Mouse (Mus musculus): ENCODE results near the gene Abcd3. TPM values are rescaled to one million over a fixed set of nuclear protein-coding genes. Genes with fewer than 3 reads are reported as not detected.

Gene Abcd3
- total and polyA plus RNA-seq, 3 experiments: 14.8 to 61.4 (median 29.9) TPM

GRCm38 (mm10) chr3:121834250-121834649, 19.1 kb upstream of the Abcd3 start:
- TF ChIP-seq GATA1 (IDR thresholded peaks at IDR 0.05; ENCODE audit: low read depth, low read length): no peak
- no peak for TF ChIP-seq MYC (IDR thresholded peaks at IDR 0.05; ENCODE audit: low read depth, low read length)
- no peak for TF ChIP-seq GABPA (IDR thresholded peaks at IDR 0.05; ENCODE audit: low read depth, low read length)
- no peak for TF ChIP-seq MYB (IDR thresholded peaks at IDR 0.05; ENCODE audit: low read depth, low read length)
- no peak for TF ChIP-seq JUND (IDR thresholded peaks at IDR 0.05; ENCODE audit: low read depth, low read length)
- no peak for TF ChIP-seq SMC3 (IDR thresholded peaks at IDR 0.05; ENCODE audit: low read depth, low read length)
- TF ChIP-seq ELF1 (IDR thresholded peaks at IDR 0.05; ENCODE audit: low read depth, low read length): no peak
- no peak for TF ChIP-seq ZNF384 (IDR thresholded peaks at IDR 0.05; ENCODE audit: low read depth, low read length)
- TF ChIP-seq UBTF (IDR thresholded peaks at IDR 0.05; ENCODE audit: borderline replicate concordance, insufficient read depth, low read depth, low read length): no peak
- no peak for TF ChIP-seq ZMIZ1 (IDR thresholded peaks at IDR 0.05; ENCODE audit: low read depth, low read length)
- no peak overlapping the region for H3K9ac ChIP-seq (ENCODE audit: control insufficient read depth, low read depth, low read length, poor library complexity, severe bottlenecking)
- H3K9me3 ChIP-seq (replicated peaks; ENCODE audit: insufficient read depth, low read length): no peaks in the 10 kb centered on the region
- no peak for DNase-seq (ENCODE audit: low read depth, low spot score)
- H3K36me3 ChIP-seq (ENCODE audit: control insufficient read depth in 1 of 2, insufficient read depth in 2 of 2, low read length in 2 of 2): no peaks in the 10 kb centered on the region
- no peak overlapping the region for H3K27ac ChIP-seq (ENCODE audit: control insufficient read depth, low read depth, low read length)
- no peaks in the 10 kb centered on the region for H3K27me3 ChIP-seq (ENCODE audit: control insufficient read depth in 1 of 2, insufficient read depth in 2 of 2, low read length in 2 of 2)
- no peaks in the 10 kb centered on the region for H3K4me1 ChIP-seq (ENCODE audit: control insufficient read depth in 1 of 2, insufficient read depth in 2 of 2, low read length in 2 of 2)
- no peaks in the 10 kb centered on the region for H3K79me2 ChIP-seq (ENCODE audit: control insufficient read depth, insufficient read depth, low read length, poor library complexity)
- H3K4me3 ChIP-seq (ENCODE audit: control insufficient read depth in 1 of 2, insufficient read depth in 1 of 2, low read depth in 2 of 2, low read length in 2 of 2): no peak overlapping the region

GRCm38 (mm10) chr3:121825092-121825491, 10.0 kb upstream of the Abcd3 start:
- H3K4me3 ChIP-seq (ENCODE audit: control insufficient read depth in 1 of 2, insufficient read depth in 1 of 2, low read depth in 2 of 2, low read length in 2 of 2): no peak overlapping the region
- DNase-seq (ENCODE audit: low read depth, low spot score): no peak
- no peak for TF ChIP-seq ZKSCAN1 (IDR thresholded peaks at IDR 0.05; ENCODE audit: low read depth, low read length)
- no peak for TF ChIP-seq CHD1 (IDR thresholded peaks at IDR 0.05; ENCODE audit: low read depth, low read length)
- no peak for TF ChIP-seq NELFE (IDR thresholded peaks at IDR 0.05; ENCODE audit: low read depth, low read length)
- TF ChIP-seq POLR2AphosphoS2 (IDR thresholded peaks at IDR 0.05; ENCODE audit: low read length): no peak
- no peak for TF ChIP-seq GABPA (IDR thresholded peaks at IDR 0.05; ENCODE audit: low read depth, low read length)
- no peak for TF ChIP-seq E2F4 (IDR thresholded peaks at IDR 0.05; ENCODE audit: borderline replicate concordance, low read depth, low read length)
- no peak for TF ChIP-seq NRF1 (IDR thresholded peaks at IDR 0.05; ENCODE audit: insufficient read depth, low read depth, low read length, poor library complexity, severe bottlenecking)
- no peak for TF ChIP-seq POLR2AphosphoS5 (IDR thresholded peaks at IDR 0.05; ENCODE audit: borderline replicate concordance, low read depth, low read length)
- TF ChIP-seq EP300 (IDR thresholded peaks at IDR 0.05; ENCODE audit: low read depth in 1 of 2, low read length in 2 of 2): no peak
- TF ChIP-seq CTCF (IDR thresholded peaks at IDR 0.05 in 2 of 3, conservative IDR thresholded peaks at IDR 0.05 in 1 of 3; ENCODE audit: control insufficient read depth in 1 of 3, insufficient read depth in 1 of 3, low read depth in 2 of 3, low read length in 3 of 3, poor library complexity in 1 of 3, severe bottlenecking in 1 of 3): no peak
- no peak for TF ChIP-seq TCF12 (IDR thresholded peaks at IDR 0.05; ENCODE audit: low read depth, low read length)
- no peak for TF ChIP-seq ELF1 (IDR thresholded peaks at IDR 0.05; ENCODE audit: low read depth, low read length)
- no peak for TF ChIP-seq RAD21 (IDR thresholded peaks at IDR 0.05; ENCODE audit: low read depth, low read length)
- no peak for TF ChIP-seq ZNF384 (IDR thresholded peaks at IDR 0.05; ENCODE audit: low read depth, low read length)
- TF ChIP-seq USF1 (IDR thresholded peaks at IDR 0.05; ENCODE audit: low read depth, low read length): no peak
- no peak for TF ChIP-seq MAFK (IDR thresholded peaks at IDR 0.05; ENCODE audit: borderline replicate concordance, low read depth, low read length)
- TF ChIP-seq ETS1 (IDR thresholded peaks at IDR 0.05; ENCODE audit: low read depth, low read length): no peak
- no peak for TF ChIP-seq MXI1 (IDR thresholded peaks at IDR 0.05; ENCODE audit: low read depth, low read length)
- no peak overlapping the region for H3K9ac ChIP-seq (ENCODE audit: control insufficient read depth, low read depth, low read length, poor library complexity, severe bottlenecking)
- H3K27ac ChIP-seq (ENCODE audit: control insufficient read depth, low read depth, low read length): no peak overlapping the region
- H3K79me2 ChIP-seq (ENCODE audit: control insufficient read depth, insufficient read depth, low read length, poor library complexity): no peaks in the 10 kb centered on the region
- H3K36me3 ChIP-seq (ENCODE audit: control insufficient read depth in 1 of 2, insufficient read depth in 2 of 2, low read length in 2 of 2): peaks cover 0 to 2% of the 10 kb centered on the region in 2 experiments; a peak in 2 of 4 replicates
- peaks cover 0 to 8% of the 10 kb centered on the region in 2 experiments; a peak in 2 of 4 replicates for H3K4me1 ChIP-seq (ENCODE audit: control insufficient read depth in 1 of 2, insufficient read depth in 2 of 2, low read length in 2 of 2)
- no peaks in the 10 kb centered on the region for H3K9me3 ChIP-seq (replicated peaks; ENCODE audit: insufficient read depth, low read length)
- no peaks in the 10 kb centered on the region for H3K27me3 ChIP-seq (ENCODE audit: control insufficient read depth in 1 of 2, insufficient read depth in 2 of 2, low read length in 2 of 2)

All from MEL (cell line).